Mouse (Mus musculus) myocyte (in vitro differentiated cells): ENCODE data around the gene Lrrc4c. TPM values are rescaled to one million over a fixed set of nuclear protein-coding genes. Genes with fewer than 3 reads are reported as not detected.
A peak's percentile ranks its signal among the peaks of the same experiment; 100 is the strongest.

Experiments used
- H3K27me3 ChIP-seq: one replicate; pipeline ENCODE4 v1.6.1; 2011; ENCODE audit not compliant: control insufficient read depth, insufficient read depth, insufficient read length
- H3K36me3 ChIP-seq: one replicate; pipeline ENCODE4 v1.6.1; 2011; ENCODE audit not compliant: control insufficient read depth, insufficient read depth
- H3K4me2 ChIP-seq: one replicate; pipeline ENCODE4 v1.6.1; 2011; ENCODE audit warnings: low read depth, control low read depth
- H3K4me3 ChIP-seq: one replicate; pipeline ENCODE4 v1.5.1; 2011; ENCODE audit warnings: mild to moderate bottlenecking, control low read depth, moderate library complexity
- H3K79me2 ChIP-seq: one replicate; pipeline ENCODE4 v1.6.1; 2011; ENCODE audit not compliant: control insufficient read depth, insufficient read depth
- H3ac ChIP-seq: one replicate; pipeline ENCODE4 v1.6.1; 2011; ENCODE audit not compliant: control insufficient read depth, insufficient read length
- CEBPB ChIP-seq: IDR thresholded peaks from 2 replicates; pipeline ENCODE4 v1.6.1; 2011; ENCODE audit warnings: mild to moderate bottlenecking, moderate library complexity; ENCODE audit not compliant: poor library complexity, insufficient read depth, severe bottlenecking
- E2F4 ChIP-seq: IDR thresholded peaks from one replicate; pipeline ENCODE4 v1.6.1; 2011; ENCODE audit warnings: mild to moderate bottlenecking, control low read depth, moderate library complexity; ENCODE audit not compliant: insufficient read depth
- MAX ChIP-seq: IDR thresholded peaks from one replicate; pipeline ENCODE4 v1.6.1; 2011; ENCODE audit warnings: low read depth, mild to moderate bottlenecking, control low read depth
- MYOD1 ChIP-seq, 3 experiments: IDR thresholded peaks; one replicate each; pipeline ENCODE4 v1.6.1; 2011; ENCODE audit warnings: control low read depth in 2 of 3, low read depth in 2 of 3, mild to moderate bottlenecking in 2 of 3, moderate library complexity in 1 of 3; ENCODE audit not compliant: insufficient read length in 2 of 3, control insufficient read depth in 1 of 3
- MYOG ChIP-seq, 3 experiments: IDR thresholded peaks; one replicate each; pipeline ENCODE4 v1.6.1; 2011; ENCODE audit warnings: control low read depth in 2 of 3, low read depth in 2 of 3, mild to moderate bottlenecking in 2 of 3; ENCODE audit not compliant: insufficient read length in 2 of 3, control insufficient read depth in 1 of 3, insufficient read depth in 1 of 3
- POLR2A ChIP-seq: IDR thresholded peaks from one replicate; pipeline ENCODE4 v1.6.1; 2011; ENCODE audit warnings: low read depth, mild to moderate bottlenecking, control low read depth, moderate library complexity; ENCODE audit not compliant: insufficient read length
- POLR2AphosphoS2 ChIP-seq: IDR thresholded peaks from one replicate; pipeline ENCODE4 v1.6.1; 2011; ENCODE audit warnings: low read depth, control low read depth; ENCODE audit not compliant: insufficient read length
- REST ChIP-seq: IDR thresholded peaks from one replicate; pipeline ENCODE4 v1.6.1; 2011; ENCODE audit warnings: mild to moderate bottlenecking, control low read depth, moderate library complexity; ENCODE audit not compliant: insufficient read depth, insufficient read length
- SRF ChIP-seq: IDR thresholded peaks from one replicate; pipeline ENCODE4 v1.6.1; 2011; ENCODE audit warnings: low read depth; ENCODE audit not compliant: control insufficient read depth, insufficient read length
- TCF12 ChIP-seq: IDR thresholded peaks from one replicate; pipeline ENCODE4 v1.6.1; 2011; ENCODE audit warnings: mild to moderate bottlenecking, control low read depth; ENCODE audit not compliant: poor library complexity, insufficient read depth, severe bottlenecking
- TCF3 ChIP-seq: IDR thresholded peaks from one replicate; pipeline ENCODE4 v1.6.1; 2011; ENCODE audit warnings: low read depth, control low read depth; ENCODE audit not compliant: insufficient read length
- USF1 ChIP-seq: IDR thresholded peaks from one replicate; pipeline ENCODE4 v1.6.1; 2011; ENCODE audit warnings: low read depth, mild to moderate bottlenecking, control low read depth, moderate library complexity
- polyA plus RNA-seq: library from polyadenylated mRNA; unstranded; fragments of >200 nt; fragmentation: generic; extraction: Trizol; gene quantifications from one replicate; pipeline ENCODE4 v1.2.1, GENCODE M21; 2012; ENCODE audit warnings: missing spikeins

Gene Lrrc4c
- polyA plus RNA-seq, 1 experiment: 1.1 TPM

DNA sequence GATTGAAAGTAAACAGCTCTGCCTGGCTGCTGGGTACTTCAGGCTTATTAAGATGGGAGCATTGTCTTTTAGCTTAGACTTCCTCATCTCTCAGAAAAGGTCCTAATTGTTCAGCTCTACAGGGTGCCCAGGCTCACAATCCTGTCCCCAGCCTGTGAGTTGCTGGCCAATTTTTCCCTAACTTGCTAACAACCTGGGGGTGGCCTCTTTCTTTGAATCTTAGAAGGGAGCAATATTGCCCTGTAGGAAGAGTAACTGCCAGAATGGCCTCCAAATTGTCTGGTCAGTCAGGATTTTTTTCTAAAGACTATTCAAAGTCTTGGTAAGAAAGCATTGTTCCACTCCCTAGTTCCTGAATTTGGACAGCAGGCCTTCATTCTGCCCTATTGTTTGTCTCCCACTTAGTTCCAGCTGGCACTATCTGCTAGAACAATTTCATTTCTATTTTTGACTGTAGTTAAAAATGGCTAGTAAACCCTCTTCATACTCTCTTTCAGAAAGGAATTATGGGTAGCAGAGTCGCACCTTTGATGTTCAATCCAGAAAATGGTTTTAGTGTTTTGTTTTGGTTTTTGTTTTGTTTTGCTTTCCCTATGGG is 262.3 kb downstream of the Lrrc4c start:
- H3K36me3 ChIP-seq: no peaks in the 10 kb centered on the region
- no peak overlapping the region for H3ac ChIP-seq
- H3K4me2 ChIP-seq: no peak overlapping the region
- H3K79me2 ChIP-seq: no peaks in the 10 kb centered on the region
- no peaks in the 10 kb centered on the region for H3K27me3 ChIP-seq
- no peak overlapping the region for H3K4me3 ChIP-seq
- TF ChIP-seq SRF: no peak
- no peak for TF ChIP-seq TCF3

- Histone ChIP-seq H3K4me2 (peak overlapping the region; percentile 63), H3K36me3 (no peaks in the 10 kb centered on the region)
- TF ChIP-seq USF1 (no peak), MYOD1 (IDR thresholded peaks at IDR 0.05; ENCODE audit: control insufficient read depth in 1 of 3, insufficient read length in 2 of 3, low read depth in 2 of 3) (no peak), REST (no peak), MYOG (IDR thresholded peaks at IDR 0.05; ENCODE audit: control insufficient read depth in 1 of 3, insufficient read depth in 1 of 3, insufficient read length in 2 of 3, low read depth in 2 of 3) (no peak), E2F4 (no peak), TCF3 (no peak), MAX (no peak), POLR2A (no peak), SRF (no peak), TCF12 (no peak), POLR2AphosphoS2 (no peak), CEBPB (no peak)
Measured at GRCm38 (mm10) chr2:96585665-96586064, 267.7 kb downstream of the Lrrc4c start.

DNA sequence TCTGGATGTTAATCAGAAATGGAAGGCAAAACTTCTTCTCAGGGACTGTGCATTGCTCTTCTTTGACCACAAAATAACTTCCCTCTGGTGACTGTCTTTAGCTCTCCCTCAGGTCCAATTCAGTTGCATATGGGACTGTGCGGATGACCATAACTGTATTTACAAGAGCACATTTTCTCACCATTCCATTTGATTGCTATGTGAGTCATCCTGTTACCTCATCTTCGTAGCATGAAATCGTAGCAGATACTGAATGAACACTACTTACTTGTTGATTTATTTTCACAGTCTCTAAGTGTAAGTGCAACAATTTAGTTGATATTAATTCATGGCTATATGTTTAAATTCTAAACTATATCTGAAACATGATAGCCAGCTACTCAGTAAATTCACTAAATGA is 286.8 kb downstream of the Lrrc4c start:
- peak; percentile 76 for TF ChIP-seq CEBPB
- no peak for TF ChIP-seq TCF12
- Histone ChIP-seq H3ac (no peak overlapping the region), H3K79me2 (no peaks in the 10 kb centered on the region), H3K4me3 (no peak overlapping the region), H3K4me2 (peak overlapping the region; percentile 22), H3K27me3 (no peaks in the 10 kb centered on the region), H3K36me3 (no peaks in the 10 kb centered on the region)

More at GRCm38 (mm10) chr2:96585665-96586064, 267.7 kb downstream of the Lrrc4c start:
- Histone ChIP-seq H3K27me3 (no peaks in the 10 kb centered on the region), H3K4me3 (no peak overlapping the region), H3ac (no peak overlapping the region), H3K79me2 (no peaks in the 10 kb centered on the region)

DNA sequence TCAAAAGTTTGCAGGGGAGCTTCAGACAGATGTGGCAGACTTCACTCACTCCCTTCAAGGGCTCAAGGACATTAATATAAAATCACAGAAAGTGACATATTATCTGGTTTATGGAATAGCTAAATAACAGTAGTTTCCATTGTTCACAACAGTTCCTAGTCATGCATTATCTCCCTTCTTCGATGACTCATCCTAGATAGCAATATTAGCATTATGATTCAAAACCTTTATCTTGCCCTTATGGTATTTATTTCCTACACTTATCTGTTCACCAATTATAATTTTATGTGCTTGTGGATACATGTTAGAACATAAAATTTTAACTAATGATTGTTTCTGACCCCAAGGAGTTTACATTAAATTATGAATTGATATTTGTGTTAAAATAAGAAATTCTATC is 296.2 kb downstream of the Lrrc4c start:
- no peak overlapping the region for H3ac ChIP-seq
- no peaks in the 10 kb centered on the region for H3K79me2 ChIP-seq
- H3K4me2 ChIP-seq: peak overlapping the region; percentile 3
- TF ChIP-seq MYOG (IDR thresholded peaks at IDR 0.05; ENCODE audit: control insufficient read depth in 1 of 3, insufficient read depth in 1 of 3, insufficient read length in 2 of 3, low read depth in 2 of 3) (no peak), SRF (no peak), TCF3 (no peak), CEBPB (no peak), USF1 (no peak), POLR2A (no peak), TCF12 (no peak), E2F4 (no peak)
- H3K36me3 ChIP-seq: no peaks in the 10 kb centered on the region
- H3K27me3 ChIP-seq: no peaks in the 10 kb centered on the region
- H3K4me3 ChIP-seq: no peak overlapping the region

- H3ac ChIP-seq: no peak overlapping the region
Measured at GRCm38 (mm10) chr2:96618691-96619205, 300.8 kb downstream of the Lrrc4c start.

More at GRCm38 (mm10) chr2:96618691-96619205, 300.8 kb downstream of the Lrrc4c start:
- TF ChIP-seq POLR2AphosphoS2 (no peak), E2F4 (no peak), REST (no peak), CEBPB (no peak), TCF3 (no peak), USF1 (no peak), TCF12 (no peak), MYOG (IDR thresholded peaks at IDR 0.05; ENCODE audit: control insufficient read depth in 1 of 3, insufficient read depth in 1 of 3, insufficient read length in 2 of 3, low read depth in 2 of 3) (no peak), MYOD1 (IDR thresholded peaks at IDR 0.05; ENCODE audit: control insufficient read depth in 1 of 3, insufficient read length in 2 of 3, low read depth in 2 of 3) (no peak), MAX (no peak), SRF (no peak)
- no peaks in the 10 kb centered on the region for H3K36me3 ChIP-seq
- no peak overlapping the region for H3K4me3 ChIP-seq
- H3K4me2 ChIP-seq: peak overlapping the region; percentile 52
- no peaks in the 10 kb centered on the region for H3K79me2 ChIP-seq
- no peaks in the 10 kb centered on the region for H3K27me3 ChIP-seq
